Mouse (Mus musculus): ENCODE measurements around the gene Arcn1. TPM values are rescaled to one million over a fixed set of nuclear protein-coding genes. Genes with fewer than 3 reads are reported as not detected.

Gene Arcn1
- polyA plus RNA-seq, 1 experiment from 2014 or later = 193 TPM

- WGBS = 41% methylated on average over 6 of the region's 6 CpGs
- H3K9me3 ChIP-seq = no peaks in the 10 kb centered on the region
Observed at GRCm38 (mm10) chr9:44724223-44724622, 43.4 kb downstream of the Arcn1 start.

DNA sequence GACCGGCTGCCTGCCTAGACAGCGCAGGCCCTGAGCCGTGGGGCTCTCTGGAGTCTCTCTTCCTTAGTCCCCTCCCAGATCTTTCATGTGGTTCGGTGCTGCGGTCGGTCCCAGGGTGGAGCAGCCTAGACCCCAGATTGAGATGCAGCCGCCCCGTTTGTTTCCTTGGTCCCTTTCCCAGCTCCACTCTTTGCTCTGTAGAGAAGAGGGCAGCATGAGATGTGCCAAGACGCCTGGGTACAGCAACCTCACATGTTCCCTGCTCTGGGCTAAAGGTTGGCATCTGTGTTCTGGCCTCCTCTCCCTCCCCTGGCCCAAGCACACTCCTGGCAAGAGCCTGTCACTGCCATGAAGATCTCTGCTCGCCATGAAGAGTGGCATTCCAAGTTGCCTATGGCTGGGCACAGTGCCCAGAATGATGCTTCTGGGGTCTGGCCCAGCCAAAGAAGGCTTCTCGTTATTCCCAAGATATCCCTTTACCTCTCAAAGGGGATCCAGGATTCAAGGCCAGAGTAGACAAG lies 44.1 kb downstream of the Arcn1 start:
- WGBS = 64% methylated on average over 11 of the region's 11 CpGs
- Histone ChIP-seq H3K27ac (peak overlapping the region; percentile 63), H3K9ac (no peak overlapping the region), H3K4me2 (replicated peaks) (no peak overlapping the region), H3K4me1 (replicated peaks) (peaks cover 42% of the 10 kb centered on the region), H3K36me3 (no peaks in the 10 kb centered on the region), H3K27me3 (replicated peaks) (no peaks in the 10 kb centered on the region; the same call in 1 of the 2 replicates), H3K4me3 (replicated peaks) (no peak overlapping the region), H3K9me3 (no peaks in the 10 kb centered on the region)
- ATAC-seq = no peak

More at GRCm38 (mm10) chr9:44724223-44724622, 43.4 kb downstream of the Arcn1 start:
- no peak for ATAC-seq
- H3K36me3 ChIP-seq = no peaks in the 10 kb centered on the region
- no peak overlapping the region for H3K27ac ChIP-seq
- no peaks in the 10 kb centered on the region; the same call in 1 of the 2 replicates for H3K27me3 ChIP-seq (replicated peaks)
- H3K4me3 ChIP-seq (replicated peaks) = no peak overlapping the region
- H3K9ac ChIP-seq = no peak overlapping the region
- peak overlapping the region; percentile 17; the same call in 1 of the 2 replicates for H3K4me2 ChIP-seq (replicated peaks)
- peaks cover 42% of the 10 kb centered on the region for H3K4me1 ChIP-seq (replicated peaks)

DNA sequence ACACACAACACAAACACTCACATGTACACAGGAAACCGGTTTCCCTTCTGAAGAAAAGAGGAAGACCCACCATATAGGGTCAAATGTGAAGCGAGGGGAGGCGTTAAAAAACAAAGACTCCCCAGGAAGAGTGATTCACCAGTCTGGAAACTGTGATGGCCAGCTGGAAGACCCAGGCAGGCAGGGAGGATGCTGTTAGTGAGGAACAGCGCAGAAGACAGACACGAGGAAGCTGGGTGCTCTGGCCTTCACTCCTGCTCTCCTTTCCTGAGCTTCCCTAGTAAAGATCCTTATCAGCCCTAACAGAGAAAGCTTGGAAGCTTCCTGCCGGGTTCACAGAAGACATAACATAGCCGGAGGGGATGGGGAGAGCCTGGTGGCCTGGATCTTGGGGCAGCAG lies 44.6 kb downstream of the Arcn1 start:
- H3K4me2 ChIP-seq (replicated peaks) = no peak overlapping the region
- no peaks in the 10 kb centered on the region for H3K36me3 ChIP-seq
- H3K27me3 ChIP-seq (replicated peaks) = no peaks in the 10 kb centered on the region; the same call in 1 of the 2 replicates
- WGBS = 38% methylated on average over 7 of the region's 7 CpGs
- no peak overlapping the region for H3K9ac ChIP-seq
- H3K9me3 ChIP-seq = no peaks in the 10 kb centered on the region
- peak overlapping the region; percentile 63 for H3K27ac ChIP-seq
- H3K4me1 ChIP-seq (replicated peaks) = peaks cover 42% of the 10 kb centered on the region
- no peak for ATAC-seq
- no peak overlapping the region for H3K4me3 ChIP-seq (replicated peaks)

- Histone ChIP-seq H3K27me3 (replicated peaks) (no peaks in the 10 kb centered on the region; the same call in 1 of the 2 replicates), H3K9ac (no peak overlapping the region), H3K4me2 (replicated peaks) (no peak overlapping the region), H3K9me3 (no peaks in the 10 kb centered on the region), H3K36me3 (no peaks in the 10 kb centered on the region), H3K27ac (no peak overlapping the region; the same call in 1 of the 2 replicates), H3K4me3 (replicated peaks) (no peak overlapping the region), H3K4me1 (replicated peaks) (peaks cover 42% of the 10 kb centered on the region)
- no peak for ATAC-seq
- WGBS = 72% methylated on average over 7 of the region's 7 CpGs
Observed at GRCm38 (mm10) chr9:44722575-44722974, 45.1 kb downstream of the Arcn1 start.

DNA sequence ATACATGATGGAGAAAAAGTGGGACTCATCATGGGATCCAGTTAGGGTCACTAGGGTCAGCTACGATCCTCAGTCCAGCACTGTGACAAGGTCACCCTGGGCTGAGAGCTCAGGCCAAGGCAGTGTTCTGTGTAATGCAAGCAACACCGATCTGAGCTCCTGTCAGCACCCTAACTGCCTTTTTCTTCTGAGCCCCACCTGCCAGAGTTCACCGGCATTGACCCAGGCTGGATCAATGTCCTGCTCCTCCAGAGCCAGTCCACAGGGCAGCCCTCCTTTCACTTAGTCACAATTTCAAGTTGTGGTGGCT lies 45.8 kb downstream of the Arcn1 start:
- H3K9ac ChIP-seq = no peak overlapping the region
- 0 out of 2 replicates have a peak, but pooled peaks cover 1% of the 10 kb centered on the region for H3K36me3 ChIP-seq
- H3K4me1 ChIP-seq (replicated peaks) = peaks cover 42% of the 10 kb centered on the region
- H3K4me3 ChIP-seq (replicated peaks) = no peak overlapping the region
- WGBS = 73% methylated on average over 3 of the region's 3 CpGs
- H3K27ac ChIP-seq = no peak overlapping the region; the same call in 1 of the 2 replicates
- H3K4me2 ChIP-seq (replicated peaks) = no peak overlapping the region
- no peaks in the 10 kb centered on the region for H3K9me3 ChIP-seq
- no peaks in the 10 kb centered on the region for H3K27me3 ChIP-seq (replicated peaks)
- ATAC-seq = no peak; the same call in 1 of the 2 replicates

DNA sequence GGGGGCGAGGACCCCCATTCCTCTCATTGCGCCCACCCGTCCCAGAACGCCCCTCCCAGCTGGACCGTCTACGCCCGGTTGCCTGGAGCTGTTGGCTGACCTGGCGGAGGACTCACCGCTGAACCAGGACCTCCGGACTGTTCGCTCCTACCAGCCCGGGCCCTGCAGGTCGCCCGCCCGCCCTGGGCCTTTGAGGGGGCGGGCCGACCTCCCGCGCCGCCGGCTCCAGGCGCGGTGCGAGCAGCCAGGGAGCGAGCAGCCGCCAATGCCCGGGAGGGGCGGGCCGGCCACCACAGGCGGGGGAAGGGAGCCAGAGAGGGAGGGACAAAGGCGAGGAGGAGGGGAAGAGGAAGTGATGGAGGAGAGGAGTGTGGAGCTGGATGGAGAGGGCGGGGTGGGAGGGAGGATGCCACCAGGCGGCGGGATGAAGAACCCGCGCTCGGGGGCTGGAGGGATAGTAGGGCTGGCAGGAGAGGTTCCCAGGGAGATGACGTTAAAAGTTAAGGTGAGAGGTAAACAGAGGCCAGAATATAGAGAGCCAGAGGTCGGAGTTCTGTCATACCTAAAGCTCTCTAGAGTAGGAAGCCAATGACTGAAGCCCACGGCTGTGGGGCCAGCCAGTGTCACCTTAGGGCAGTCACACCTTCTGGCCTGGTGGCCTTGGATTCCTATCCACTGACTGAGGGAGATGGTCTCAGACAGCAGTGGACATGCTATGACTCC lies 46.3 kb downstream of the Arcn1 start:
- 1% methylated on average over 40 of the region's 40 CpGs for WGBS
- Histone ChIP-seq H3K4me3 (replicated peaks) (peak overlapping the region; percentile 61), H3K9ac (peak overlapping the region; percentile 65), H3K27ac (0 out of 2 replicates have a peak overlapping the region, but pooled peaks have one; percentile 48), H3K4me2 (replicated peaks) (peak overlapping the region; percentile 85), H3K4me1 (replicated peaks) (peaks cover 36% of the 10 kb centered on the region), H3K36me3 (0 out of 2 replicates have a peak, but pooled peaks cover 3% of the 10 kb centered on the region), H3K9me3 (no peaks in the 10 kb centered on the region), H3K27me3 (replicated peaks) (no peaks in the 10 kb centered on the region)
- peak; percentile 90 for ATAC-seq

- Histone ChIP-seq H3K9ac (peak overlapping the region; percentile 65), H3K36me3 (0 out of 2 replicates have a peak, but pooled peaks cover 5% of the 10 kb centered on the region), H3K27ac (0 out of 2 replicates have a peak overlapping the region, but pooled peaks have one; percentile 48), H3K4me2 (replicated peaks) (peak overlapping the region; percentile 85), H3K9me3 (no peaks in the 10 kb centered on the region), H3K27me3 (replicated peaks) (no peaks in the 10 kb centered on the region), H3K4me3 (replicated peaks) (peak overlapping the region; percentile 61), H3K4me1 (replicated peaks) (peaks cover 34% of the 10 kb centered on the region)
- 17% methylated on average over 9 of the region's 9 CpGs for WGBS
- ATAC-seq = peak; percentile 16
Observed at GRCm38 (mm10) chr9:44720358-44721153, 47.1 kb downstream of the Arcn1 start.

GRCm38 (mm10) chr9:44719632-44720357 lies 47.9 kb downstream of the Arcn1 start:
- H3K27me3 ChIP-seq (replicated peaks) = no peaks in the 10 kb centered on the region
- no peak overlapping the region for H3K9ac ChIP-seq
- peaks cover 32% of the 10 kb centered on the region for H3K4me1 ChIP-seq (replicated peaks)
- no peak overlapping the region for H3K27ac ChIP-seq
- H3K4me2 ChIP-seq (replicated peaks) = peak overlapping the region; percentile 85
- no peak for ATAC-seq
- peak overlapping the region; percentile 61; the same call in 1 of the 2 replicates for H3K4me3 ChIP-seq (replicated peaks)
- 80% methylated on average over 8 of the region's 8 CpGs for WGBS
- H3K36me3 ChIP-seq = 0 out of 2 replicates have a peak, but pooled peaks cover 11% of the 10 kb centered on the region
- H3K9me3 ChIP-seq = no peaks in the 10 kb centered on the region

GRCm38 (mm10) chr9:44718937-44719631 lies 48.6 kb downstream of the Arcn1 start:
- H3K4me2 ChIP-seq (replicated peaks) = no peak overlapping the region

DNA sequence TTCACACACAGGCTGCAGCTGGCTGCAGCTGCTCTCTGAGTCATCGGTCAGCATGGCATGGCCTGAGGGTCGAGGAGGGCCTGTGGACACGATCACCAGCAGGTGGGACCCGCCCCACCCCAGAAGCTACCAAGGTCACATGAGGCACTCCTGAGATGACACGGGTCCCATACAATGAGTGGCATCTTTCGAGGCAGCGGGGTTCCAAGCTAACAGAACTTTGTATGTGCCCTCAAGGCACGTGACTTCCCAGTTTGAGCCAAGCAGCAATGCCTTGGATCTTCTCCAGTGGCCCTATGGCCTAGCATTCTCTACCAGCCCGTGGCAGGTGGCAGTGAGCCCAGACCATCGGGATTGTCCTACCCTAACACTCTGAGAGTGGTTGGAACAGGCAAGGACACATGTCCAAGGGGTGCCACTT lies 49.8 kb downstream of the Arcn1 start:
- H3K4me2 ChIP-seq (replicated peaks) = no peak overlapping the region
- H3K36me3 ChIP-seq = 0 out of 2 replicates have a peak, but pooled peaks cover 11% of the 10 kb centered on the region
- no peaks in the 10 kb centered on the region for H3K27me3 ChIP-seq (replicated peaks)
- H3K9ac ChIP-seq = no peak overlapping the region
- H3K9me3 ChIP-seq = no peaks in the 10 kb centered on the region
- 77% methylated on average over 10 of the region's 10 CpGs for WGBS
- H3K27ac ChIP-seq = no peak overlapping the region
- no peak overlapping the region for H3K4me3 ChIP-seq (replicated peaks)
- ATAC-seq = no peak
- H3K4me1 ChIP-seq (replicated peaks) = peaks cover 26% of the 10 kb centered on the region

More at GRCm38 (mm10) chr9:44718937-44719631, 48.6 kb downstream of the Arcn1 start:
- H3K9me3 ChIP-seq = no peaks in the 10 kb centered on the region
- WGBS = 87% methylated on average over 12 of the region's 12 CpGs
- peaks cover 25% of the 10 kb centered on the region for H3K4me1 ChIP-seq (replicated peaks)
- no peak overlapping the region for H3K4me3 ChIP-seq (replicated peaks)
- H3K9ac ChIP-seq = no peak overlapping the region
- H3K27ac ChIP-seq = no peak overlapping the region
- H3K27me3 ChIP-seq (replicated peaks) = no peaks in the 10 kb centered on the region
- no peak for ATAC-seq
- 0 out of 2 replicates have a peak, but pooled peaks cover 11% of the 10 kb centered on the region for H3K36me3 ChIP-seq
